ENCODE assay signal across 10 mouse cellular contexts in the genomic region with DNA sequence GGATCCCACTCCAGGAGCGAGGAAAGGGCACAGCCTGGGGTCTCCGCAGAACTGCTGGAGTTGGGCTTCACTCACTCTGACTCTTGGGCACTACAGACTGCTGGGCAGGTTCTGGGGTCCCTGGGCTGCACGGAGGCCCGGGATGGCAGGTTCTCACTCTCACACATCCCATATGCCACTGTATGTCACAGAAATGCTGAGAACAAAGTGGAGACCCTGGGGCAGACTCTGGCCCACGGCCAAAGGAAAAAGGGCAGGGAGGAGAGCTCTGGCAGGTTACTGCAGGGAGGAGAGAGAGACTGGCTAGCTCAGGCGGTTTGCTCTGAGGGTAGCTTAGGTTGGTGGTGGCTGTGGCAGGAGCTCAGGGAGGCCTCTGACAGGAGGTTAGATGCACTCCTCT. TPM values are rescaled to one million over a fixed set of nuclear protein-coding genes. Genes with fewer than 3 reads are reported as not detected.
A peak's percentile ranks its signal among the peaks of the same experiment; 100 is the strongest.
DNase-seq lines count a peak whose midpoint lies in the region; ATAC-seq and TF ChIP-seq lines count a peak whose summit lies in the region.
"Had no signal": no experiment of that assay in that cellular context is flagged by ENCODE, and none has a peak within 500 bp of the region (broad histone marks: within the 10 kb centered on the region; RNA-seq: fewer than 3 reads in every experiment).

No protein-coding gene starts in this region.

- no peaks in the 10 kb centered on the region for H3K9me3 ChIP-seq in embryonic facial prominence, embryonic 14.5 days (ENCODE audit: control insufficient read depth, low read length)
- no peaks in the 10 kb centered on the region for H3K9me3 ChIP-seq in hindbrain, embryonic 13.5 days
- H3K9me3 ChIP-seq in midbrain, postnatal 0 days (ENCODE audit: low read length) = no peaks in the 10 kb centered on the region

- no peak overlapping the region for H3K4me2 ChIP-seq in embryonic facial prominence, embryonic 14.5 days (ENCODE audit: low read depth, low read length)
- H3K4me2 ChIP-seq in hindbrain, embryonic 13.5 days = no peak overlapping the region
- no peak overlapping the region for H3K4me2 ChIP-seq in midbrain, postnatal 0 days (ENCODE audit: low read depth, low read length, poor library complexity, severe bottlenecking)

- no peaks in the 10 kb centered on the region for H3K36me3 ChIP-seq in embryonic facial prominence, embryonic 14.5 days (ENCODE audit: control insufficient read depth, insufficient read depth, low read length)
- H3K36me3 ChIP-seq in hindbrain, embryonic 13.5 days = no peaks in the 10 kb centered on the region
- no peaks in the 10 kb centered on the region for H3K36me3 ChIP-seq in midbrain, postnatal 0 days (ENCODE audit: insufficient read depth, low read length)

- H3K27ac ChIP-seq in embryonic facial prominence, embryonic 14.5 days (replicated peaks; ENCODE audit: low read depth, low read length) = no peak overlapping the region
- H3K27ac ChIP-seq in hindbrain, embryonic 13.5 days = peak overlapping the region; percentile 87
- no peak overlapping the region for H3K27ac ChIP-seq in midbrain, postnatal 0 days (ENCODE audit: low read depth, low read length)

- intact Hi-C loops in left cerebral cortex, postnatal 14 days (cut with DNase I) = no loop called here

- H3K4me1 ChIP-seq in embryonic facial prominence, embryonic 14.5 days (ENCODE audit: control insufficient read depth, insufficient read depth, low read length) = peaks cover 9% of the 10 kb centered on the region; the same call in 1 of the 2 replicates
- peaks cover 36% of the 10 kb centered on the region for H3K4me1 ChIP-seq in hindbrain, embryonic 13.5 days (replicated peaks)
- H3K4me1 ChIP-seq in midbrain, postnatal 0 days (ENCODE audit: insufficient read depth, low read length) = peaks cover 8% of the 10 kb centered on the region

- H3K4me3 ChIP-seq in embryonic facial prominence, embryonic 14.5 days (ENCODE audit: low read depth, low read length) = no peak overlapping the region
- no peak overlapping the region for H3K4me3 ChIP-seq in hindbrain, embryonic 13.5 days
- H3K4me3 ChIP-seq in midbrain, postnatal 0 days (ENCODE audit: low read depth, low read length) = no peak overlapping the region

- H3K9ac ChIP-seq in embryonic facial prominence, embryonic 14.5 days (ENCODE audit: low read depth, low read length) = no peak overlapping the region
- H3K9ac ChIP-seq in hindbrain, embryonic 13.5 days = no peak overlapping the region
- H3K9ac ChIP-seq in midbrain, postnatal 0 days (replicated peaks; ENCODE audit: low read length, poor library complexity, severe bottlenecking) = no peak overlapping the region

- no peaks in the 10 kb centered on the region for H3K27me3 ChIP-seq in embryonic facial prominence, embryonic 14.5 days (replicated peaks; ENCODE audit: control insufficient read depth, insufficient read depth, low read length)
- no peaks in the 10 kb centered on the region for H3K27me3 ChIP-seq in hindbrain, embryonic 13.5 days
- H3K27me3 ChIP-seq in midbrain, postnatal 0 days (ENCODE audit: insufficient read depth, low read length) = no peaks in the 10 kb centered on the region

- WGBS in embryonic facial prominence, embryonic 14.5 days = 62% methylated on average over 5 of the region's 6 CpGs
- 52% methylated on average over 5 of the region's 6 CpGs for WGBS in hindbrain, embryonic 13.5 days
- WGBS in midbrain, postnatal 0 days = 37% methylated on average over 6 of the region's 6 CpGs

- no peak for TF ChIP-seq CTCF in midbrain, postnatal 0 days (IDR thresholded peaks at IDR 0.05)

- no peak for ATAC-seq in embryonic facial prominence, embryonic 14.5 days (ENCODE audit: low read depth)
- ATAC-seq in hindbrain, embryonic 13.5 days (ENCODE audit: low FRiP score) = peak; percentile 57
- ATAC-seq in midbrain, postnatal 0 days (ENCODE audit: low FRiP score) = no peak
- ATAC-seq: intestine, embryonic 16.5 days; lung, postnatal 0 days had no signal

- DNase-seq in kidney, postnatal 10 days = peak; percentile 18
- no peak for DNase-seq in kidney, adult 18-20 months
- peak; percentile 14 for DNase-seq in embryonic facial prominence, embryonic 14.5 days (ENCODE audit: low spot score)
- DNase-seq in midbrain, postnatal 0 days (ENCODE audit: low spot score) = peak; percentile 40
- no peak for DNase-seq in left cerebral cortex, postnatal 14 days (ENCODE audit: low spot score in 2 of 2)
- DNase-seq in urinary bladder, postnatal 14 days (ENCODE audit: low spot score) = no peak
- DNase-seq: thymus, postnatal 25 days had no signal

RNA-seq across cellular contexts. Expression of a gene that starts 15.8 kb away (rescaled TPM):
- 42.3 and 44.6 TPM in 2 replicates for polyA plus RNA-seq in embryonic facial prominence, embryonic 14.5 days (2014; fragmentation: Nextera tagmentation; extraction: Ambion mirVana)
- polyA plus RNA-seq in hindbrain, embryonic 13.5 days (2015; fragmentation: Nextera tagmentation; extraction: Ambion mirVana) = 93.8 and 105 TPM in 2 replicates
- total RNA-seq in midbrain, postnatal 0 days (2014; rRNA removed) = 150 and 163 TPM in 2 replicates
- polyA plus RNA-seq in midbrain, postnatal 0 days (2015; fragmentation: Nextera tagmentation; extraction: Ambion mirVana) = 105 and 106 TPM in 2 replicates
- total RNA-seq in left cerebral cortex, postnatal 14 days (2021) = 100 to 1,000 TPM; 299 to 305 TPM

Comparison
In these comparisons a context has a peak if more than half of its experiments do, and no peak if none do; other contexts are left out.
1. DNase-seq: peak in kidney, postnatal 10 days (single experiment), embryonic facial prominence, embryonic 14.5 days (single experiment) and midbrain, postnatal 0 days (single experiment); none in kidney, adult 18-20 months (single experiment), left cerebral cortex, postnatal 14 days (0 of 2) and urinary bladder, postnatal 14 days (single experiment).